Mouse (Mus musculus): Measurements from ENCODE around the gene Pde4d. TPM values are rescaled to one million over a fixed set of nuclear protein-coding genes. Genes with fewer than 3 reads are reported as not detected.

The Pde4d gene
- polyA plus RNA-seq, 1 experiment from 2014 or later: 13.5 TPM

GRCm38 (mm10) chr13:109279211-109279610 is 829.5 kb downstream of the Pde4d start:
- H3K27me3 ChIP-seq (ENCODE audit: insufficient read depth, poor library complexity, severe bottlenecking): no peaks in the 10 kb centered on the region
- no peak overlapping the region for H3K4me3 ChIP-seq
- H3K4me1 ChIP-seq (replicated peaks): 0 out of 2 replicates have a peak, but pooled peaks cover 8% of the 10 kb centered on the region
- peaks cover 7% of the 10 kb centered on the region; the same call in 1 of the 2 replicates for H3K9me3 ChIP-seq
- no peak overlapping the region for H3K27ac ChIP-seq
- no peak for DNase-seq (ENCODE audit: low spot score)
- WGBS: 88% methylated on average over 6 of the region's 6 CpGs
- no peaks in the 10 kb centered on the region for H3K36me3 ChIP-seq

GRCm38 (mm10) chr13:109280433-109280832 is 830.7 kb downstream of the Pde4d start:
- 0 out of 2 replicates have a peak, but pooled peaks cover 8% of the 10 kb centered on the region for H3K4me1 ChIP-seq (replicated peaks)
- H3K27ac ChIP-seq: no peak overlapping the region
- no peaks in the 10 kb centered on the region for H3K9me3 ChIP-seq
- H3K27me3 ChIP-seq (ENCODE audit: insufficient read depth, poor library complexity, severe bottlenecking): no peaks in the 10 kb centered on the region
- no peak overlapping the region for H3K4me3 ChIP-seq
- DNase-seq (ENCODE audit: low spot score): no peak
- WGBS: 92% methylated on average over 5 of the region's 5 CpGs
- no peaks in the 10 kb centered on the region for H3K36me3 ChIP-seq

GRCm38 (mm10) chr13:109287465-109287864 is 837.7 kb downstream of the Pde4d start:
- no peak overlapping the region for H3K4me3 ChIP-seq
- H3K4me1 ChIP-seq (replicated peaks): no peaks in the 10 kb centered on the region; the same call in 1 of the 2 replicates
- WGBS: 93% methylated on average over 6 of the region's 6 CpGs
- no peaks in the 10 kb centered on the region for H3K9me3 ChIP-seq
- H3K36me3 ChIP-seq: no peaks in the 10 kb centered on the region
- no peak for DNase-seq (ENCODE audit: low spot score)
- no peaks in the 10 kb centered on the region for H3K27me3 ChIP-seq (ENCODE audit: insufficient read depth, poor library complexity, severe bottlenecking)
- H3K27ac ChIP-seq: no peak overlapping the region

GRCm38 (mm10) chr13:109290922-109291321 is 841.2 kb downstream of the Pde4d start:
- Histone ChIP-seq H3K9me3 (no peaks in the 10 kb centered on the region), H3K36me3 (no peaks in the 10 kb centered on the region), H3K27me3 (ENCODE audit: insufficient read depth, poor library complexity, severe bottlenecking) (no peaks in the 10 kb centered on the region), H3K27ac (peak overlapping the region; percentile 12; the same call in 1 of the 2 replicates), H3K4me1 (replicated peaks) (peaks cover 8% of the 10 kb centered on the region; the same call in 1 of the 2 replicates), H3K4me3 (no peak overlapping the region)
- no peak for DNase-seq (ENCODE audit: low spot score)
- WGBS: 30% methylated on average over 4 of the region's 4 CpGs

GRCm38 (mm10) chr13:109293011-109293410 is 843.3 kb downstream of the Pde4d start:
- Histone ChIP-seq H3K27me3 (ENCODE audit: insufficient read depth, poor library complexity, severe bottlenecking) (no peaks in the 10 kb centered on the region), H3K4me1 (replicated peaks) (peaks cover 22% of the 10 kb centered on the region), H3K9me3 (no peaks in the 10 kb centered on the region), H3K27ac (no peak overlapping the region), H3K36me3 (no peaks in the 10 kb centered on the region), H3K4me3 (no peak overlapping the region)
- DNase-seq (ENCODE audit: low spot score): peak; percentile 19

- Histone ChIP-seq H3K27me3 (ENCODE audit: insufficient read depth, poor library complexity, severe bottlenecking) (no peaks in the 10 kb centered on the region), H3K36me3 (no peaks in the 10 kb centered on the region), H3K4me3 (no peak overlapping the region), H3K27ac (no peak overlapping the region), H3K9me3 (no peaks in the 10 kb centered on the region), H3K4me1 (replicated peaks) (peaks cover 22% of the 10 kb centered on the region)
- peak; percentile 19 for DNase-seq (ENCODE audit: low spot score)
- 50% methylated on average over 3 of the region's 3 CpGs for WGBS
These were observed 846.7 kb downstream of the Pde4d start for GRCm38 (mm10) chr13:109296347-109297037.

GRCm38 (mm10) chr13:109298852-109299251 is 849.1 kb downstream of the Pde4d start:
- Histone ChIP-seq H3K27ac (no peak overlapping the region), H3K27me3 (ENCODE audit: insufficient read depth, poor library complexity, severe bottlenecking) (no peaks in the 10 kb centered on the region), H3K4me3 (no peak overlapping the region), H3K9me3 (no peaks in the 10 kb centered on the region), H3K36me3 (no peaks in the 10 kb centered on the region), H3K4me1 (replicated peaks) (peaks cover 22% of the 10 kb centered on the region)
- no peak for DNase-seq (ENCODE audit: low spot score)
- 90% methylated on average over 7 of the region's 7 CpGs for WGBS

- no peak overlapping the region for H3K27ac ChIP-seq
- no peaks in the 10 kb centered on the region for H3K9me3 ChIP-seq
- H3K27me3 ChIP-seq (ENCODE audit: insufficient read depth, poor library complexity, severe bottlenecking): no peaks in the 10 kb centered on the region
- WGBS: 90% methylated on average over 12 of the region's 12 CpGs
- peaks cover 17% of the 10 kb centered on the region for H3K4me1 ChIP-seq (replicated peaks)
- no peak for DNase-seq (ENCODE audit: low spot score)
- H3K36me3 ChIP-seq: no peaks in the 10 kb centered on the region
- H3K4me3 ChIP-seq: no peak overlapping the region
These were observed 849.9 kb downstream of the Pde4d start for GRCm38 (mm10) chr13:109299511-109300250.

- DNase-seq (ENCODE audit: low spot score): no peak
- H3K36me3 ChIP-seq: no peaks in the 10 kb centered on the region
- no peaks in the 10 kb centered on the region for H3K27me3 ChIP-seq (ENCODE audit: insufficient read depth, poor library complexity, severe bottlenecking)
- 86% methylated on average over 7 of the region's 7 CpGs for WGBS
- no peak overlapping the region for H3K4me3 ChIP-seq
- no peaks in the 10 kb centered on the region for H3K4me1 ChIP-seq (replicated peaks)
- no peaks in the 10 kb centered on the region for H3K9me3 ChIP-seq
- H3K27ac ChIP-seq: no peak overlapping the region
These were observed 862.8 kb downstream of the Pde4d start for GRCm38 (mm10) chr13:109312542-109312941.

- Histone ChIP-seq H3K4me1 (replicated peaks) (no peaks in the 10 kb centered on the region), H3K36me3 (no peaks in the 10 kb centered on the region), H3K27me3 (ENCODE audit: insufficient read depth, poor library complexity, severe bottlenecking) (no peaks in the 10 kb centered on the region), H3K27ac (no peak overlapping the region), H3K4me3 (no peak overlapping the region), H3K9me3 (no peaks in the 10 kb centered on the region)
- DNase-seq (ENCODE audit: low spot score): no peak
- WGBS: 84% methylated on average over 9 of the region's 9 CpGs
These were observed 865.9 kb downstream of the Pde4d start for GRCm38 (mm10) chr13:109315608-109316007.

GRCm38 (mm10) chr13:109317644-109318043 is 867.9 kb downstream of the Pde4d start:
- WGBS: 93% methylated on average over 2 of the region's 2 CpGs
- Histone ChIP-seq H3K27me3 (ENCODE audit: insufficient read depth, poor library complexity, severe bottlenecking) (no peaks in the 10 kb centered on the region), H3K27ac (no peak overlapping the region), H3K4me3 (no peak overlapping the region), H3K36me3 (no peaks in the 10 kb centered on the region), H3K4me1 (replicated peaks) (no peaks in the 10 kb centered on the region), H3K9me3 (no peaks in the 10 kb centered on the region)
- DNase-seq (ENCODE audit: low spot score): no peak

GRCm38 (mm10) chr13:109318434-109318998 is 868.8 kb downstream of the Pde4d start:
- no peaks in the 10 kb centered on the region for H3K36me3 ChIP-seq
- no peak for DNase-seq (ENCODE audit: low spot score)
- WGBS: 84% methylated on average over 3 of the region's 3 CpGs

GRCm38 (mm10) chr13:109326061-109326460 is 876.3 kb downstream of the Pde4d start:
- Histone ChIP-seq H3K4me1 (replicated peaks) (no peaks in the 10 kb centered on the region), H3K4me3 (no peak overlapping the region), H3K27ac (no peak overlapping the region), H3K27me3 (ENCODE audit: insufficient read depth, poor library complexity, severe bottlenecking) (no peaks in the 10 kb centered on the region), H3K36me3 (no peaks in the 10 kb centered on the region), H3K9me3 (no peaks in the 10 kb centered on the region)
- DNase-seq (ENCODE audit: low spot score): no peak
- WGBS: 87% methylated on average over 5 of the region's 5 CpGs

More at GRCm38 (mm10) chr13:109318434-109318998, 868.8 kb downstream of the Pde4d start:
- H3K9me3 ChIP-seq: no peaks in the 10 kb centered on the region
- H3K27ac ChIP-seq: no peak overlapping the region
- no peaks in the 10 kb centered on the region for H3K27me3 ChIP-seq (ENCODE audit: insufficient read depth, poor library complexity, severe bottlenecking)
- H3K4me1 ChIP-seq (replicated peaks): no peaks in the 10 kb centered on the region
- no peak overlapping the region for H3K4me3 ChIP-seq
